Comparison of ENCODE assay signal across 9 mouse cellular contexts in genomic region chr7:19956341-19956781, GRCm38 (mm10). TPM values are rescaled to one million over a fixed set of nuclear protein-coding genes. Genes with fewer than 3 reads are reported as not detected.
A peak's percentile ranks its signal among the peaks of the same experiment; 100 is the strongest.
DNase-seq lines count a peak whose midpoint lies in the region; ATAC-seq and TF ChIP-seq lines count a peak whose summit lies in the region.
"Had no signal": no experiment of that assay in that cellular context is flagged by ENCODE, and none has a peak within 500 bp of the region (broad histone marks: within the 10 kb centered on the region; RNA-seq: fewer than 3 reads in every experiment).

No protein-coding gene starts in this region.

- peak; percentile 92 for TF ChIP-seq CTCF in intestine, postnatal 0 days (IDR thresholded peaks at IDR 0.05; ENCODE audit: low read depth)
- TF ChIP-seq CTCF in spleen, adult 2 months (IDR thresholded peaks at IDR 0.05; ENCODE audit: extremely low read depth, insufficient read depth, insufficient read length, insufficient replicate concordance), result peak; percentile 90; the same call in 1 of the 2 replicates

- DNase-seq in cerebellum, adult 11 months, result peak; percentile 62
- peak; percentile 86 to 94 for DNase-seq in cerebellum, postnatal 14 days
- peak; percentile 86 for DNase-seq in gastrocnemius, adult 18-20 months (ENCODE audit: low spot score)
- peak; percentile 75 to 84 for DNase-seq in left cerebral cortex, postnatal 36 days (ENCODE audit: low spot score in 2 of 2)
- peak; percentile 59 to 76 for DNase-seq in monocyte, adult 2 months (ENCODE audit: low read depth in 1 of 2, low spot score in 2 of 2)
- peak; percentile 64 to 83 for DNase-seq in spleen, adult 2 months (ENCODE audit: low read depth in 1 of 2, low spot score in 2 of 2)

- H3K9me3 ChIP-seq in intestine, postnatal 0 days (ENCODE audit: control insufficient read depth), result no peaks in the 10 kb centered on the region

- no peaks in the 10 kb centered on the region for H3K4me1 ChIP-seq in intestine, postnatal 0 days (replicated peaks; ENCODE audit: control insufficient read depth, insufficient read depth, low read length)
- H3K4me1 ChIP-seq in spleen, adult 2 months (ENCODE audit: control insufficient read depth, insufficient read depth, insufficient read length), result no peaks in the 10 kb centered on the region

- intact Hi-C loops in left cerebral cortex, postnatal 36 days (cut with DNase I), result loop anchor here (1.0 kb wide), 1 partner anchor 46 kb away; no protein-coding TSS in a partner anchor

- no peaks in the 10 kb centered on the region for H3K27me3 ChIP-seq in intestine, postnatal 0 days (replicated peaks; ENCODE audit: control insufficient read depth, insufficient read depth, low read length)
- H3K27me3 ChIP-seq in spleen, adult 2 months (ENCODE audit: control insufficient read depth, insufficient read depth, low read length), result no peaks in the 10 kb centered on the region

- H3K4me3 ChIP-seq in intestine, postnatal 0 days (ENCODE audit: low read depth, low read length), result no peak overlapping the region
- no peak overlapping the region for H3K4me3 ChIP-seq in spleen, adult 2 months (ENCODE audit: extremely low read depth, insufficient read depth, insufficient read length)

- no peak for ATAC-seq in cerebellum, adult (ENCODE audit: insufficient number of reproducible peaks, low FRiP score, low TSS enrichment)
- ATAC-seq in intestine, postnatal 0 days, result no peak

- H3K36me3 ChIP-seq in intestine, postnatal 0 days (ENCODE audit: control insufficient read depth, insufficient read depth), result no peaks in the 10 kb centered on the region
- no peaks in the 10 kb centered on the region for H3K36me3 ChIP-seq in spleen, adult 2 months (ENCODE audit: control insufficient read depth, insufficient read depth, low read length)

- H3K27ac ChIP-seq in intestine, postnatal 0 days (ENCODE audit: low read depth, low read length), result no peak overlapping the region
- H3K27ac ChIP-seq in spleen, adult 2 months (ENCODE audit: insufficient read depth, low read length), result no peak overlapping the region

- TF ChIP-seq POLR2A in spleen, adult 2 months (IDR thresholded peaks at IDR 0.05; ENCODE audit: low read depth, low read length), result no peak

- H3K4me2 ChIP-seq in intestine, postnatal 0 days (replicated peaks; ENCODE audit: low read depth), result no peak overlapping the region

- 3% methylated on average over 7 of the region's 7 CpGs for WGBS in intestine, postnatal 0 days
- 3% methylated on average over 7 of the region's 7 CpGs for WGBS in spleen, adult 2 months

- H3K9ac ChIP-seq in intestine, postnatal 0 days (ENCODE audit: low read depth, low read length), result no peak overlapping the region

RNA-seq across cellular contexts. Expression of gene Igsf23, which starts 5.8 kb away (rescaled TPM):
- not detected for total RNA-seq in gastrocnemius, adult 18-20 months (2021)
- polyA plus RNA-seq in intestine, postnatal 0 days (2015; fragmentation: Nextera tagmentation; extraction: Ambion mirVana), result 171 and 189 TPM in 2 replicates
- not detected for total RNA-seq in left cerebral cortex, postnatal 36 days (2021)
- polyA plus RNA-seq in spleen, adult 2 months (2012; rRNA removed), result 1.2 and 3.9 TPM in 2 replicates

RNA-seq across cellular contexts. Expression of gene Ceacam20, which starts 8.9 kb away (rescaled TPM):
- not detected for total RNA-seq in gastrocnemius, adult 18-20 months (2021)
- polyA plus RNA-seq in intestine, postnatal 0 days (2015; fragmentation: Nextera tagmentation; extraction: Ambion mirVana), result 36.1 and 39.7 TPM in 2 replicates
- total RNA-seq in left cerebral cortex, postnatal 36 days (2021), result not detected
- not detected in 2 replicates for polyA plus RNA-seq in spleen, adult 2 months (2012; rRNA removed)

RNA-seq across cellular contexts. Expression of gene Nlrp9b, which starts 34.9 kb away (rescaled TPM):
- total RNA-seq in gastrocnemius, adult 18-20 months (2021), result not detected
- 1.9 and 2.7 TPM in 2 replicates for polyA plus RNA-seq in intestine, postnatal 0 days (2015; fragmentation: Nextera tagmentation; extraction: Ambion mirVana)
- not detected for total RNA-seq in left cerebral cortex, postnatal 36 days (2021)
- not detected in 2 replicates for polyA plus RNA-seq in spleen, adult 2 months (2012; rRNA removed)
- polyA plus RNA-seq: stomach, embryonic 16.5 days had no signal

RNA-seq across cellular contexts. Expression of gene Pvr, which starts 35.4 kb away (rescaled TPM):
- total RNA-seq in gastrocnemius, adult 18-20 months (2021), result 1 to 10 TPM; 4.3 to 7.6 TPM
- 8.9 and 10.7 TPM in 2 replicates for polyA plus RNA-seq in intestine, postnatal 0 days (2015; fragmentation: Nextera tagmentation; extraction: Ambion mirVana)
- 10 to 100 TPM; 10.7 to 12.0 TPM for total RNA-seq in left cerebral cortex, postnatal 36 days (2021)
- 6.6 and 8.0 TPM in 2 replicates for polyA plus RNA-seq in spleen, adult 2 months (2012; rRNA removed)
